Mouse (Mus musculus): Measurements from ENCODE around the gene Faap20. TPM values are rescaled to one million over a fixed set of nuclear protein-coding genes. Genes with fewer than 3 reads are reported as not detected.

Gene Faap20
- total RNA-seq, 2 experiments from 2014 or later: 32.1 to 33.0 TPM

Other genes with a start within 250 kb of the Faap20 start
- 10 to 100 TPM; 50.9 to 56.1 TPM for gene Plch2, start 193.0 kb upstream of the Faap20 start, total RNA-seq (2021)
- gene Pex10, start 182.8 kb upstream of the Faap20 start, total RNA-seq (2021): 10 to 100 TPM; 12.0 to 13.5 TPM
- gene Rer1, start 163.4 kb upstream of the Faap20 start, total RNA-seq (2021): 10 to 100 TPM; 65.1 to 67.9 TPM
- gene Morn1, start 163.2 kb upstream of the Faap20 start, total RNA-seq (2021): 10 to 100 TPM; 11.0 to 12.9 TPM
- gene Ski, start 27.2 kb upstream of the Faap20 start, total RNA-seq (2021): 100 to 1,000 TPM; 117 to 121 TPM
- 100 to 1,000 TPM; 131 to 136 TPM for gene Prkcz, start 111.6 kb downstream of the Faap20 start, total RNA-seq (2021)
- gene Gabrd, start 148.3 kb downstream of the Faap20 start, total RNA-seq (2021): 1 to 10 TPM; 7.3 to 7.7 TPM
- gene Cfap74, start 159.4 kb downstream of the Faap20 start, total RNA-seq (2021): 1 to 10 TPM; 6.4 to 6.6 TPM
- not detected for gene Tmem52, start 219.3 kb downstream of the Faap20 start, total RNA-seq (2021)
- 1,000 to 10,000 TPM; 1,273 to 1,305 TPM for gene Gnb1, start 241.6 kb downstream of the Faap20 start, total RNA-seq (2021)